Mouse (Mus musculus): Measurements from ENCODE around the gene Sf3a1. TPM values are rescaled to one million over a fixed set of nuclear protein-coding genes. Genes with fewer than 3 reads are reported as not detected.

Sf3a1 gene
- total and polyA plus RNA-seq, 3 experiments, result 32.1 to 101 (median 77.0) TPM

GRCm38 (mm10) chr11:4118081-4118921, 41.8 kb upstream of the Sf3a1 start:
- H3K36me3 ChIP-seq (ENCODE audit: control insufficient read depth in 1 of 2, insufficient read depth in 2 of 2, low read length in 2 of 2), result peaks cover 0 to 44% of the 10 kb centered on the region in 2 experiments; a peak in 2 of 4 replicates
- H3K9ac ChIP-seq (ENCODE audit: control insufficient read depth, low read depth, low read length, poor library complexity, severe bottlenecking), result peak overlapping the region; percentile 61
- no peaks in the 10 kb centered on the region for H3K9me3 ChIP-seq (replicated peaks; ENCODE audit: insufficient read depth, low read length)
- H3K4me3 ChIP-seq (ENCODE audit: control insufficient read depth in 1 of 2, insufficient read depth in 1 of 2, low read depth in 2 of 2, low read length in 2 of 2), result peak overlapping the region; percentile 52 to 83
- H3K27ac ChIP-seq (ENCODE audit: control insufficient read depth, low read depth, low read length), result peak overlapping the region; percentile 19
- peak; percentile 82 for DNase-seq (ENCODE audit: low read depth, low spot score)
- no peaks in the 10 kb centered on the region for H3K27me3 ChIP-seq (ENCODE audit: control insufficient read depth in 1 of 2, insufficient read depth in 2 of 2, low read length in 2 of 2)
- peaks cover 34 to 70% of the 10 kb centered on the region in 2 experiments for H3K4me1 ChIP-seq (ENCODE audit: control insufficient read depth in 1 of 2, insufficient read depth in 2 of 2, low read length in 2 of 2)
- no peaks in the 10 kb centered on the region for H3K79me2 ChIP-seq (ENCODE audit: control insufficient read depth, insufficient read depth, low read length, poor library complexity)
- TF ChIP-seq CHD1 (IDR thresholded peaks at IDR 0.05; ENCODE audit: low read depth, low read length) (no peak), JUND (IDR thresholded peaks at IDR 0.05; ENCODE audit: low read depth, low read length) (no peak), ZNF384 (IDR thresholded peaks at IDR 0.05; ENCODE audit: low read depth, low read length) (no peak), GABPA (IDR thresholded peaks at IDR 0.05; ENCODE audit: low read depth, low read length) (no peak), ETS1 (IDR thresholded peaks at IDR 0.05; ENCODE audit: low read depth, low read length) (peak; percentile 69), EP300 (IDR thresholded peaks at IDR 0.05; ENCODE audit: low read depth in 1 of 2, low read length in 2 of 2) (peak in 1 of 2 experiments; percentile 1; a peak in 3 of 4 replicates), SMC3 (IDR thresholded peaks at IDR 0.05; ENCODE audit: low read depth, low read length) (no peak; the same call in 1 of the 2 replicates), SIN3A (IDR thresholded peaks at IDR 0.05; ENCODE audit: low read length) (peak; percentile 30; the same call in 1 of the 2 replicates), TAL1 (IDR thresholded peaks at IDR 0.05; ENCODE audit: low read length) (no peak), MEF2A (IDR thresholded peaks at IDR 0.05; ENCODE audit: extremely low read depth, insufficient replicate concordance, low read depth, low read length, poor library complexity, severe bottlenecking) (no peak), TBP (IDR thresholded peaks at IDR 0.05; ENCODE audit: low read depth, low read length) (0 out of 2 replicates have a peak, but pooled peaks have one; percentile 37), UBTF (IDR thresholded peaks at IDR 0.05; ENCODE audit: borderline replicate concordance, insufficient read depth, low read depth, low read length) (peak; percentile 90; the same call in 1 of the 2 replicates), BHLHE40 (IDR thresholded peaks at IDR 0.05; ENCODE audit: borderline replicate concordance, low read depth, low read length) (peak; percentile 15; the same call in 1 of the 2 replicates), MAFK (IDR thresholded peaks at IDR 0.05; ENCODE audit: borderline replicate concordance, low read depth, low read length) (no peak), ZC3H11A (IDR thresholded peaks at IDR 0.05; ENCODE audit: low read depth, low read length) (no peak), MXI1 (IDR thresholded peaks at IDR 0.05; ENCODE audit: low read depth, low read length) (peak; percentile 49; the same call in 1 of the 2 replicates), NRF1 (IDR thresholded peaks at IDR 0.05; ENCODE audit: insufficient read depth, low read depth, low read length, poor library complexity, severe bottlenecking) (no peak), KAT2A (conservative IDR thresholded peaks at IDR 0.05; ENCODE audit: low read depth, low read length) (no peak; the same call in 1 of the 2 replicates), MAZ (IDR thresholded peaks at IDR 0.05; ENCODE audit: low read depth, low read length) (no peak; the same call in 1 of the 2 replicates), ELF1 (IDR thresholded peaks at IDR 0.05; ENCODE audit: low read depth, low read length) (peak; percentile 18; the same call in 1 of the 2 replicates), TCF12 (IDR thresholded peaks at IDR 0.05; ENCODE audit: low read depth, low read length) (peak; percentile 46; the same call in 1 of the 2 replicates), NELFE (IDR thresholded peaks at IDR 0.05; ENCODE audit: low read depth, low read length) (peak; percentile 59), E2F4 (IDR thresholded peaks at IDR 0.05; ENCODE audit: borderline replicate concordance, low read depth, low read length) (no peak), ZMIZ1 (IDR thresholded peaks at IDR 0.05; ENCODE audit: low read depth, low read length) (no peak), MAX (IDR thresholded peaks at IDR 0.05; ENCODE audit: low read length) (peak; percentile 52; the same call in 1 of the 2 replicates), RCOR1 (IDR thresholded peaks at IDR 0.05; ENCODE audit: low read depth, low read length) (no peak; the same call in 1 of the 2 replicates), GATA1 (IDR thresholded peaks at IDR 0.05; ENCODE audit: low read depth, low read length) (no peak), USF2 (IDR thresholded peaks at IDR 0.05; ENCODE audit: borderline replicate concordance in 1 of 2, insufficient read depth in 1 of 2, low read depth in 1 of 2, low read length in 2 of 2) (no peak), CTCF (IDR thresholded peaks at IDR 0.05 in 2 of 3, conservative IDR thresholded peaks at IDR 0.05 in 1 of 3; ENCODE audit: control insufficient read depth in 1 of 3, insufficient read depth in 1 of 3, low read depth in 2 of 3, low read length in 3 of 3, poor library complexity in 1 of 3, severe bottlenecking in 1 of 3) (no peak), ZKSCAN1 (IDR thresholded peaks at IDR 0.05; ENCODE audit: low read depth, low read length) (no peak), USF1 (IDR thresholded peaks at IDR 0.05; ENCODE audit: low read depth, low read length) (no peak), RAD21 (IDR thresholded peaks at IDR 0.05; ENCODE audit: low read depth, low read length) (no peak), CHD2 (IDR thresholded peaks at IDR 0.05; ENCODE audit: low read length) (no peak), MYB (IDR thresholded peaks at IDR 0.05; ENCODE audit: low read depth, low read length) (no peak)
